24 mouse cellular contexts compared by ENCODE assay signal in the genomic region with DNA sequence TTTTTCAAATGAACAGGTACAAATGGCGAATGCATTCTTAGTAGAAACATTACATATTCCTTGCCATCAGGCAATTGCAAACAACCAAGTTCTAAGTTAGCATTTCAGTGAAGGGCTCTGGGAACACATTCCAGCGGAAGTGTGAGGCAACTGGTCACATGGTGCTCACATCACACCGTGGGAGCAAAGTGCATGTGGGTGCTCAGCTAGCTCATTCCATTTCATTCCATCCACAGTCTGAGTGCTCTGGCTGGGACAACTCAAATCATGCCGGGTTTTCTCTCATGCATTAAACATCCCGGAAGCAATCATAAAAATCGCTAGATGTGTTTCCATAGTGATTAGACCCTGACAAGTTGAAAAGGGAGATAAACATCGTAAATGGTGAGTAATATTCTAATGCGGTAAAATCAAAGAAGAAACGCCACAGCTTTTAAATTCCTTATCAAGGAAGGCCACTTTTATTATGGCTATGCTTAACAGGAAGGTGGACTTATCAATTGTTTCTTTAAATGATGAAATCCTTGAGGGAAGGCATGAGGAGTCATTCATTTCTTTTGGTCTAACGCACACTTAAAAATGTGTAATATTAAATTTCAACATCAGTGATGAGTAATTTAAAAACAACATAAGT.
DNase-seq lines count a peak whose midpoint lies in the region; ATAC-seq and TF ChIP-seq lines count a peak whose summit lies in the region.
"Had no signal": no experiment of that assay in that cellular context is flagged by ENCODE, and none has a peak within 500 bp of the region (broad histone marks: within the 10 kb centered on the region; RNA-seq: fewer than 3 reads in every experiment).

No protein-coding gene starts in this region.

- H3K27ac ChIP-seq in intestine, embryonic 15.5 days, result no peak overlapping the region
- no peak overlapping the region for H3K27ac ChIP-seq in intestine, postnatal 0 days (ENCODE audit: low read depth, low read length)
- H3K27ac ChIP-seq: embryonic facial prominence, embryonic 13.5 days; embryonic facial prominence, embryonic 15.5 days; forebrain, embryonic 10.5 days; forebrain, embryonic 12.5 days had no signal

- no peak overlapping the region for H3ac ChIP-seq in C2C12 (ENCODE audit: control insufficient read depth, insufficient read length, low read depth)

- no peak overlapping the region for H3K4me2 ChIP-seq in intestine, embryonic 15.5 days (replicated peaks)
- H3K4me2 ChIP-seq in intestine, postnatal 0 days (replicated peaks; ENCODE audit: low read depth), result no peak overlapping the region
- H3K4me2 ChIP-seq: embryonic facial prominence, embryonic 13.5 days; embryonic facial prominence, embryonic 15.5 days; forebrain, embryonic 12.5 days had no signal

- no peaks in the 10 kb centered on the region for H3K9me3 ChIP-seq in intestine, embryonic 15.5 days
- H3K9me3 ChIP-seq in intestine, postnatal 0 days (ENCODE audit: control insufficient read depth), result no peaks in the 10 kb centered on the region
- H3K9me3 ChIP-seq: embryonic facial prominence, embryonic 13.5 days; embryonic facial prominence, embryonic 15.5 days; forebrain, embryonic 10.5 days; forebrain, embryonic 12.5 days had no signal

- H3K79me3 ChIP-seq in C2C12 (ENCODE audit: low read depth), result no peaks in the 10 kb centered on the region

- WGBS in intestine, embryonic 15.5 days, result 64% methylated on average over 10 of the region's 10 CpGs
- 41% methylated on average over 10 of the region's 10 CpGs for WGBS in intestine, postnatal 0 days

- H3K79me2 ChIP-seq in C2C12 (ENCODE audit: control insufficient read depth, insufficient read depth), result no peaks in the 10 kb centered on the region

- no peak overlapping the region for H3K4me3 ChIP-seq in C2C12 (ENCODE audit: insufficient read depth, poor library complexity, severe bottlenecking)
- no peak overlapping the region for H3K4me3 ChIP-seq in intestine, embryonic 15.5 days (replicated peaks)
- H3K4me3 ChIP-seq in intestine, postnatal 0 days (ENCODE audit: low read depth, low read length), result no peak overlapping the region
- H3K4me3 ChIP-seq: embryonic facial prominence, embryonic 13.5 days; embryonic facial prominence, embryonic 15.5 days; erythroblast, embryonic 14.5 days; forebrain, embryonic 10.5 days; forebrain, embryonic 12.5 days had no signal

- H3K4me1 ChIP-seq in intestine, embryonic 15.5 days (replicated peaks), result no peaks in the 10 kb centered on the region
- no peaks in the 10 kb centered on the region for H3K4me1 ChIP-seq in intestine, postnatal 0 days (replicated peaks; ENCODE audit: control insufficient read depth, insufficient read depth, low read length)
- H3K4me1 ChIP-seq: embryonic facial prominence, embryonic 13.5 days; embryonic facial prominence, embryonic 15.5 days; forebrain, embryonic 10.5 days; forebrain, embryonic 12.5 days had no signal

- DNase-seq in ovary, postnatal 36 days (ENCODE audit: low spot score), result no peak
- DNase-seq in heart, postnatal 25 days (ENCODE audit: low spot score), result no peak
- no peak for DNase-seq in ovary, adult 18-20 months (ENCODE audit: low spot score)
- DNase-seq: adrenal gland, adult 2 months; adrenal gland, postnatal 10 days; adrenal gland, postnatal 25 days; B cell, adult 2 months; cerebellum, adult 11 months; cerebellum, adult 18-20 months; cerebellum, adult 8-10 months; cerebellum, adult 9-11 months; cerebellum, postnatal 14 days; cerebellum, postnatal 36 days; embryo, embryonic 11 days had no signal

- H3K27me3 ChIP-seq in C2C12 (ENCODE audit: control insufficient read depth, insufficient read depth, insufficient read length), result no peaks in the 10 kb centered on the region
- H3K27me3 ChIP-seq in intestine, embryonic 15.5 days (replicated peaks), result no peaks in the 10 kb centered on the region
- H3K27me3 ChIP-seq in intestine, postnatal 0 days (replicated peaks; ENCODE audit: control insufficient read depth, insufficient read depth, low read length), result no peaks in the 10 kb centered on the region
- H3K27me3 ChIP-seq: embryonic facial prominence, embryonic 13.5 days; embryonic facial prominence, embryonic 15.5 days; forebrain, embryonic 12.5 days had no signal

- intact Hi-C loops in heart, postnatal 25 days (cut with DNase I), result no loop called here

- TF ChIP-seq CTCF in C2C12 (IDR thresholded peaks at IDR 0.05; ENCODE audit: control insufficient read depth, insufficient read depth, insufficient read length), result no peak
- TF ChIP-seq CTCF in intestine, postnatal 0 days (IDR thresholded peaks at IDR 0.05; ENCODE audit: low read depth), result no peak

- peak; percentile 96 for ATAC-seq in intestine, embryonic 15.5 days
- ATAC-seq in intestine, postnatal 0 days, result peak; percentile 99
- ATAC-seq: forebrain, embryonic 14.5 days; forebrain, embryonic 16.5 days had no signal

- no peak overlapping the region for H3K9ac ChIP-seq in intestine, embryonic 15.5 days
- no peak overlapping the region for H3K9ac ChIP-seq in intestine, postnatal 0 days (ENCODE audit: low read depth, low read length)
- H3K9ac ChIP-seq: embryonic facial prominence, embryonic 13.5 days; embryonic facial prominence, embryonic 15.5 days; forebrain, embryonic 12.5 days had no signal

- no peaks in the 10 kb centered on the region for H3K36me3 ChIP-seq in C2C12 (ENCODE audit: control insufficient read depth, insufficient read depth)
- H3K36me3 ChIP-seq in intestine, embryonic 15.5 days, result no peaks in the 10 kb centered on the region
- H3K36me3 ChIP-seq in intestine, postnatal 0 days (ENCODE audit: control insufficient read depth, insufficient read depth), result no peaks in the 10 kb centered on the region
- H3K36me3 ChIP-seq: embryonic facial prominence, embryonic 13.5 days; embryonic facial prominence, embryonic 15.5 days; forebrain, embryonic 10.5 days; forebrain, embryonic 12.5 days had no signal

TF ChIP-seq in C2C12, 6 proteins besides CTCF, POLR2A, EP300 and RAD21:
- TF ChIP-seq MYOD1 (IDR thresholded peaks at IDR 0.05; ENCODE audit: control insufficient read depth, insufficient read length, low read depth), result no peak
- TF ChIP-seq USF1 (IDR thresholded peaks at IDR 0.05; ENCODE audit: low read depth), result peak; percentile 33
- TF ChIP-seq CEBPB (IDR thresholded peaks at IDR 0.05; ENCODE audit: low read depth), result no peak
